Mouse (Mus musculus) forebrain, embryonic 10.5 days (tissue): ENCODE measurements around the gene Gnb1l. TPM values are rescaled to one million over a fixed set of nuclear protein-coding genes. Genes with fewer than 3 reads are reported as not detected.

Source experiments
- DNase-seq: peaks from one replicate; pipeline ENCODE4 v3.0.0-alpha.2; 2017; ENCODE audit warnings: low spot score; ENCODE audit errors: extremely low spot score
- H3K27ac ChIP-seq: fragments of 300-500 bp; sonication (generic); 2 replicates; pipeline ENCODE4 v1.5.1; 2016; ENCODE audit warnings: mild to moderate bottlenecking
- H3K27me3 ChIP-seq: fragments of 300-500 bp; sonication (generic); 2 replicates; pipeline ENCODE4 v1.6.1; 2016; ENCODE audit warnings: mild to moderate bottlenecking; ENCODE audit not compliant: poor library complexity, severe bottlenecking
- H3K36me3 ChIP-seq: fragments of 300-500 bp; sonication (generic); replicated peaks from 2 replicates; pipeline ENCODE4 v1.6.1; 2016; ENCODE audit warnings: mild to moderate bottlenecking, moderate library complexity
- H3K4me1 ChIP-seq: fragments of 300-500 bp; sonication (generic); 2 replicates; pipeline ENCODE4 v1.6.1; 2016
- H3K4me3 ChIP-seq: fragments of 300-500 bp; sonication (generic); 2 replicates; pipeline ENCODE4 v1.5.1; 2016; ENCODE audit warnings: mild to moderate bottlenecking, moderate library complexity
- H3K9me3 ChIP-seq: fragments of 300-500 bp; sonication (generic); 2 replicates; pipeline ENCODE4 v1.6.1; 2016; ENCODE audit warnings: mild to moderate bottlenecking, moderate library complexity
- WGBS: fragments of 180-500 bp; shearing (Covaris S2); methylation state at CpG from one replicate; pipeline ENCODE4 v1.1.7; 2016; 5-methylcytosine and 5-hydroxymethylcytosine counted together
- polyA plus RNA-seq: library from polyadenylated mRNA; unstranded; fragments of >200 nt; fragmentation: Nextera tagmentation; extraction: Ambion mirVana; gene quantifications from 2 replicates; pipeline ENCODE4 v1.2.1, GENCODE M21; 2016

Gene Gnb1l
- polyA plus RNA-seq, 1 experiment from 2014 or later: 17.2 TPM

DNA sequence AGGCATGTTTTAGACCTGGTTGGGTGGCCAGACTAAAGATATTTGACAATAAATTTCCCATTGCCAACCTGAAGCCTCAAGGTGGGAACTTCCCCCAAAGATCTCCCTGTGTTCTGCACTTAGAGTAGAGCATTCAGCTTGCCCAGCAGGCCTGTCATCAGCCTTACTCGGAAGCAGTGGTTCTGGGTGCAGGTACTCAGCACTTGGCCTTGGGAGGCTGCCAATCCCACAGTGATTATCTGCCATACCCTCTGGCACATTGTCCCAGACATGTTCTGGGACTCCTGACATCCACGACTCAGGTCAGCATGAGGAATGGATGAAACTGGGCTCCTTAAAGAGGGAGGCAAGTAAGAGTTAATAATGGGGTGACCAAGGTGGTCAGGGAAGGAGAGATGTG, 66.0 kb downstream of the Gnb1l start:
- Histone ChIP-seq H3K27me3 (no peaks in the 10 kb centered on the region), H3K4me3 (no peak overlapping the region), H3K9me3 (no peaks in the 10 kb centered on the region; the same call in 1 of the 2 replicates), H3K27ac (no peak overlapping the region), H3K36me3 (peaks cover 7% of the 10 kb centered on the region; the same call in 1 of the 2 replicates), H3K4me1 (peaks cover 14% of the 10 kb centered on the region; the same call in 1 of the 2 replicates)
- no peak for DNase-seq
- 90% methylated on average over 2 of the region's 2 CpGs for WGBS

DNA sequence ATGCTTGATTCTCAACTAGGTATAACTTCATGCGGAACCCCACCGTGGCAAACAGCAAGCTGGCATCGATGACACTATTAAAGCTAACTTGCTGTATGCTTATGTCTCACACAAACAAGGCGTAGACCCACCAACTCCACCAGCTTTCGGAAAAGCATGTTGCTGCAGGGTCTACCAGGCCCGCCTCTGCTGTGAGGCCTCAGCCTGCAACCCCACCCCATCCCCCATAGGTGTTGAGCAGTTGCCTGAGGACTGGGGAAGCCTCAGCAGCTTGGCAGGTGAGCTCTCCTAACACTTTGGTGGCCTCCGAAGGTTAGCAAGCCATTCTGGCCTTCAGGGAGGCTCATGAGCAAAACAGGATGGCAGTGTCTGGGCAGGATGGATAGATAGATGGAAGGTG, 70.1 kb downstream of the Gnb1l start:
- H3K4me1 ChIP-seq: 0 out of 2 replicates have a peak, but pooled peaks cover 6% of the 10 kb centered on the region
- WGBS: 70% methylated on average over 7 of the region's 7 CpGs
- peaks cover 7% of the 10 kb centered on the region; the same call in 1 of the 2 replicates for H3K36me3 ChIP-seq
- H3K9me3 ChIP-seq: no peaks in the 10 kb centered on the region
- H3K4me3 ChIP-seq: no peak overlapping the region
- H3K27me3 ChIP-seq: no peaks in the 10 kb centered on the region
- no peak overlapping the region for H3K27ac ChIP-seq
- DNase-seq: no peak

DNA sequence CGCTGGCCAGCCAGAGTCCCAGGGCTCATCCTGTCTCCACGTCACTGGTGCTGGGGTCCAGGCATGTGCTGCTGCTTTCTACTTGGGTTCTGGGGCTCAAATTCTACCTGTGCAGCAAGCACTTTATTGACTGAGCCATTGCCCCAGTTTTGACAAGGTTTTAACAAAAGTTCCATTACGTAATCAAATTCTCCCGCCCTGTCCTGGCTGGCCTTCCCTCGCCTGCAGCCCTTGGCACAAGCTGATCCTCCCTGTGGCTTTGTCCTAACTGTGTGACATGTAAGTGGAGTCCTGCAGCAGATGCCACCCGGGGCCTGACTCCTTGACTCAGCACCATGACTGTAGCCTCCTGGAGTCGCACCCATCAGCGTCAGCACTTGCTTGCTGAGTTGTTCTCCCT, 75.7 kb downstream of the Gnb1l start:
- no peaks in the 10 kb centered on the region for H3K36me3 ChIP-seq
- 80% methylated on average over 8 of the region's 8 CpGs for WGBS
- H3K4me3 ChIP-seq: no peak overlapping the region
- no peaks in the 10 kb centered on the region for H3K9me3 ChIP-seq
- H3K27me3 ChIP-seq: peaks cover 26% of the 10 kb centered on the region
- no peak overlapping the region for H3K27ac ChIP-seq
- H3K4me1 ChIP-seq: peaks cover 14% of the 10 kb centered on the region
- no peak for DNase-seq

DNA sequence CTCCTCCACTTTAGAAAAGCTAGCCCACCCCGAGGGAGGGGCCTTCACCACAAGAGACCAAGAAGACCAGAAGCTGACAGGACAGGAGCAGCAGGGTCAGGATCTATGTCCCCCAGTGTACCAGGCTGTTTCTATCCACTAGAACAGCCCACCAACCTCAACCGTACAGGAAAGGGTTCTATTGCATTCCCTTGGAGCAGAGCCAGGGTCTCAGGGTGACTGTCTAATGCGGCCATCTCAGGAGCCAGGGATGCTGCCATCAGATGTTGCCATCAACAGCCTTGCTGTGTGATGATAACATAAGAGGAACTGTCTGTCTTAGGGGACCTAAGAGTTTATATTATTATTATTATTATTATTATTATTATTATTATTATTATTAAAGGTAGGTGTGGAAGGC, 78.6 kb downstream of the Gnb1l start:
- 26% methylated on average over 3 of the region's 3 CpGs for WGBS
- H3K36me3 ChIP-seq: no peaks in the 10 kb centered on the region
- no peak for DNase-seq
- H3K4me1 ChIP-seq: peaks cover 24% of the 10 kb centered on the region
- no peak overlapping the region for H3K4me3 ChIP-seq
- H3K27ac ChIP-seq: no peak overlapping the region
- peaks cover 54% of the 10 kb centered on the region for H3K27me3 ChIP-seq
- H3K9me3 ChIP-seq: no peaks in the 10 kb centered on the region

DNA sequence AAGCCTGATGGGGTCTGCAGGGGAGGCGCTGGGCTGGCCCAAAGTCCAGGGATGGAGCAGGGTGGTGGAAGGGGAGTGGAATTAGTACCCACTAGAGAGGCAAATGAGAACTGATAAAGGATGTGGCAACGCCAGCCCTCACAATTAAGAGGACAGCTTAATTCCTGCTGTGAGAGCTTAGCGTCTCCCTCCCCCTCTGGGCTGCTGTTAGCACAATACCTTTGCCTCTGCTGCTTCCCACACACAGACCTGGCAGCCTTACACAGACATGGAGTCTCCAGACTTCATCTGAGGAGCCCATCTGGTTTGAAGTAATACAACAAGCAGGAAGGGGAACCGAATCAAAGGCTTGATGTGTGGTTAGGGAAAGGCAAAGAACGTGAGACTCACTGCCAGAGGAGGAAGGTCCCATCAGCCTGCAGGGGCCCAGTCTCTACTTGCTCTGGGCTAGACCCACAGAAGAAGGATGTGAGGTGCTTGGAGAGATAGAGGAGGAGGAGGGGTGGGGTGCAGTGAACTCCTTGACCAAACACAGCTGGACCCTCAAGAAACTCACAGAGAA, 79.2 kb downstream of the Gnb1l start:
- Histone ChIP-seq H3K27me3 (peaks cover 60% of the 10 kb centered on the region), H3K36me3 (no peaks in the 10 kb centered on the region), H3K9me3 (no peaks in the 10 kb centered on the region), H3K4me3 (no peak overlapping the region), H3K27ac (no peak overlapping the region), H3K4me1 (peaks cover 30% of the 10 kb centered on the region)
- 8% methylated on average over 5 of the region's 5 CpGs for WGBS
- no peak for DNase-seq

DNA sequence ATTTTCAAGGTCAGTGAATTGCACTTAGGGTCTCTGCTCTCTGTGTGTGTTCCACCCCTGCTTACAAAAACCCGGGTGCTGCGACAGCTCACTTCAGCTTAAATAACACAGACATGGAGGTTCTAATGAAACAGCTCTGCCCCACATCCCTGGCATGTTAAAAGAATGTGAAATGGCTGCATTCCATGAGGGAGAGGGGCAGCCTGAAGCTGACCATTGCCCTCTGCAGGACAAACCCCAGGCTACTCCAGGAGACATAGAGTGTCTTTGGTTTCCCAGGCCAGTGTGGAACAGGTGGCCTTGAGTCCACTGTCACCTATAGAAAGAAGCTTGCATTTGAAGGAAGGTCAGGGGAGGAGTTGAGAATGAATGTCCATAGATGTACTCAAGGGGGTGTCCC, 81.9 kb downstream of the Gnb1l start:
- WGBS: 20% methylated on average over 2 of the region's 2 CpGs
- no peak for DNase-seq
- Histone ChIP-seq H3K27me3 (peaks cover 87% of the 10 kb centered on the region), H3K36me3 (no peaks in the 10 kb centered on the region), H3K27ac (no peak overlapping the region), H3K9me3 (no peaks in the 10 kb centered on the region), H3K4me1 (peaks cover 33% of the 10 kb centered on the region), H3K4me3 (no peak overlapping the region)

DNA sequence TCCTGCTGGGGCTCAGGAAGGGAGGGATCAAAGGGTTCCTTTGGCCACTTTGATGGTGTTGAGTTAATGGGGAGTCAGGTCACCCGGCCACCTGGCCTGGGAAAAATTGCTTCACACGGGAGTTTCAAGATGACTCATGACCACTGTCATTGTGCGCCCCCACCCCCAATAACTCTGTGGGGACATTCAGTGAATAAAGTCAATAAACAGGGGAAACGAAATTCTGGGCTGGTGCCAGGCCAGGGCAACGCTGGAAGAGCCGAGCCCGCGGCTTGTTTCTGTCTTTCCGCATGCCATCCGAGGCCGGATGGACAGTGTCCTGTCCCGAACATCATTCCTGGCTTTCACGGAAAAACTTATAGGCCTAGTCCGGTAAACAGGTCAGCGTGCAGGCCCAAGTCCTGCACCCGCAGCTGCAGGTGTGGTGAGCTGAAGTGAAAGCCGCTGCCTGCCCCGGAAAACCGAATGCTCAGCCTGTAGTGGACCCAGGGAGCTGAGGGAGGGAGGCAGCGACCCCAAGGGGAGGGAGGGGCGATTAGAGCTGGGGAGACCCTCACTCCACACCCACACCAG, 82.6 kb downstream of the Gnb1l start:
- H3K27ac ChIP-seq: no peak overlapping the region
- H3K4me3 ChIP-seq: peak overlapping the region; percentile 38
- 2% methylated on average over 21 of the region's 21 CpGs for WGBS
- H3K27me3 ChIP-seq: peaks cover 95% of the 10 kb centered on the region
- DNase-seq: peak; percentile 42
- peaks cover 41% of the 10 kb centered on the region for H3K4me1 ChIP-seq
- no peaks in the 10 kb centered on the region for H3K36me3 ChIP-seq
- H3K9me3 ChIP-seq: no peaks in the 10 kb centered on the region

DNA sequence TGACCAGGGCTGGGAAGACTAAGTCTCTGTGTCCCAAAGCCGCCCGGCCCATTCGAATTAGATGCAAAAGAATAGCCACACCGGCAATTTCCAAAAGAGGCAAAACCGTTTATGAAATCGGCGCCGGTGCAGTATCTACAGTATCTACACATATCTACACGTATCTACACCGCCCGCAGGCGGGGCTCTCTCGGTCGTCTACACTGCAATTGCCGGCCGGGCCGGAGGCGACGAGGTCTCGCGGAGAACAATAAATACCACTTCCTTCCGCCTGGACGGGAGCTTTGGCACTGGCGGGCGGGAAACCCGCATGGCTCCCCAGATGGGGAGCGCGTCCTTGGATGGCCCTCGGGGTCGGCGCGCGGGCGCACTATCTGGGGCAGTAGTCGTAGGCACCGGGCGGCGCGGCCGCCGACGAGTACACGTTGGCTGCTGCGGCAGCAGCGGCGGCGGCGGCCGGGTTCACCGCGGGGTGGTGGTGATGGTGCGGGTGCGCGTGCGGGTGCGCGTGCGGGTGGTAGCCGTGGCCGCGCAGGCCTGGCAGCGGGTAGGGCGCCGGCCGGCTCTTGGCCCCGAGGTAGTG, 83.2 kb downstream of the Gnb1l start:
- Histone ChIP-seq H3K27me3 (peaks cover 97% of the 10 kb centered on the region), H3K9me3 (no peaks in the 10 kb centered on the region), H3K27ac (0 out of 2 replicates have a peak overlapping the region, but pooled peaks have one; percentile 25), H3K36me3 (no peaks in the 10 kb centered on the region), H3K4me1 (peaks cover 46% of the 10 kb centered on the region), H3K4me3 (peak overlapping the region; percentile 38)
- under 1% methylated on average over 66 of the region's 66 CpGs for WGBS
- no peak for DNase-seq

DNA sequence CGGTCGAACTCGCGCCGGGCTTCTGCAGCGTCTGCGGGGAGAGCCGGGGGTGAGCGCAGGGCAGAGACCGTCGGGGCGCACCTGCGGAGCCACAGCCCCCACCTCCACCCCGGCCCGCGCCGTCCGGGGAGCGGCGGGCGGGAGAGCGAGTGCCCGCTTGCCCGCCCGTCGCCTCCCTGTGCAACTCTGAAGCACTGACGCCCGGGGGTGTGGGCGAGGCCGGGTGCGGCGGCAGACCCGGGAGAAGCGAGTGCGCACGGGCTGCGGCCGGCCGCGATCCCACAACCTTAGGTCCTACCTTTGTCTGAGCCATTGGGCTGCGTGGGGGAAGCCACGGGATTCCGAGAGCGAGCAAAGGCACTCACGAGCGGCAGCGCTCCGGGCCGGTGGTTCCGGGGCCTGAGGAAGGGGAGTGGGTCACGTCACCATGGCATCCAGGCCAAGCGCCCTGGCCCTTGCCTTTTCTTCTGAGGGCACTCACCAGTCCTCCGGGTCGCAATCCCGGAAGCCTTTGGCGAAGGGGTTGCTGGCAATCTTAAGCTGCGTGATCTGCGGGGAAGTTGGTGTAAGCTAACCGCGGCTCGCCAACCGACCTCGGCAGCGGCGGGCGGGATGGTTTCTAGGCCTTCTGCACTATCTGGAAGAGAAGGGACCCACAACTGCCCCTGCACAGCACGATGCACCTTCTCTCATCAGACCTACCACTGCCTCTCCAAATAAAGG, 84.1 kb downstream of the Gnb1l start:
- Histone ChIP-seq H3K4me3 (peak overlapping the region; percentile 38), H3K27me3 (peaks cover 98% of the 10 kb centered on the region), H3K9me3 (no peaks in the 10 kb centered on the region), H3K36me3 (no peaks in the 10 kb centered on the region), H3K27ac (0 out of 2 replicates have a peak overlapping the region, but pooled peaks have one; percentile 25), H3K4me1 (peaks cover 46% of the 10 kb centered on the region)
- peak; percentile 23 for DNase-seq
- WGBS: under 1% methylated on average over 67 of the region's 67 CpGs

DNA sequence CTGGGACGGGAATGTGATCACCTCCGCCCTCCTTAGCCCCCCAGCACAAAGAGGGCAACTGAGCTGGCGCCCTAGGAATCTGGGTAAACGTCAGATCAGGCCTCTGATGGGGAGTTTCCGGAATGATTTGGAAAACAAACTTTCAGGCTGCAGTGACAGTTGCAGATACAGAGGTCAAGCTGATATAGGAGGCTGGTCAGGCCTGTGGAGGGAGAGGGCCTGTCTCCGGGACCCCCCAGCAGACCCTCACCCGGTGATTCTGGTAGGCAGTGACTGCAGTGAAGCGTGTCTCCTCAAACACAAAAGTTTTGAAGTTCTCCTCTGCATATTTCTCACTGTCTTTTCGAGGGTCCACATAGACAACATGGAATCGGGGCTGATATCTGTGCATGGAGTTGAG, 84.7 kb downstream of the Gnb1l start:
- Histone ChIP-seq H3K27ac (no peak overlapping the region), H3K9me3 (no peaks in the 10 kb centered on the region), H3K4me1 (peaks cover 46% of the 10 kb centered on the region), H3K27me3 (peaks cover 98% of the 10 kb centered on the region), H3K36me3 (no peaks in the 10 kb centered on the region), H3K4me3 (no peak overlapping the region)
- 6% methylated on average over 10 of the region's 10 CpGs for WGBS
- no peak for DNase-seq

DNA sequence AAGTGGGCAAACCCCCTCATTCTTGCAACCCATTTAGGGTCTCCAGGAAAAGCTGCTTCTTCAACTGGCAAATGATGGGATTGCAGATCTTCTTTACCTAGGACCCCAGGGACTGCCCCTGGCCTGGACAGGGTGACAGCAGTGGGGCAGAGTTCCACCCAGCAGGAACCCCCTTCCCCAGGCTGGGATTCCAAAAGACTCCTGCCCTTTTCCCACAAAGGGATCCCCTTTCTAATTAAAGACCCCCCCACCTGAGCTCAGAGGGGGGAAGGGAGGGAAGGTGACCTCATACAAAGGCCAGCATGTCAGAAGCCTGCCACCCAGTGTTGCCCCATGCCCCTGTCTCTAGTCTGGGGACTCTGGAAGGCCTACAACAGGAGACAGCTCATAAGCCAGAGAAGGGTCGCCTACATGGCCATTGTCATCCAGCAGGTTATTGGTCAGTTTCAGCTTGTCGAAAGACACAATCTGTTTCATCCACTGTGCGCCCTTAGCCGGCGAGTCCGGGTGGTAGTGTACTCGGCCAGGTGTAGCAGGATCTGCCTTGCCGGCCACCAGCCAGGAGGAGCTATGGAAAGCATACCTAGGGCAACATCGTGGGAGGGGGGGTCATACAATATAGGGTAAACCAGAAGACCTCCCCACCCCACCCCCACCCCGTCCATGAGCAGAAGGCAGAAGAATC, 85.3 kb downstream of the Gnb1l start:
- H3K27ac ChIP-seq: no peak overlapping the region
- H3K36me3 ChIP-seq: no peaks in the 10 kb centered on the region
- H3K4me3 ChIP-seq: no peak overlapping the region
- H3K9me3 ChIP-seq: no peaks in the 10 kb centered on the region
- WGBS: 5% methylated on average over 10 of the region's 10 CpGs
- peaks cover 51% of the 10 kb centered on the region for H3K4me1 ChIP-seq
- no peak for DNase-seq
- peaks cover 98% of the 10 kb centered on the region for H3K27me3 ChIP-seq

DNA sequence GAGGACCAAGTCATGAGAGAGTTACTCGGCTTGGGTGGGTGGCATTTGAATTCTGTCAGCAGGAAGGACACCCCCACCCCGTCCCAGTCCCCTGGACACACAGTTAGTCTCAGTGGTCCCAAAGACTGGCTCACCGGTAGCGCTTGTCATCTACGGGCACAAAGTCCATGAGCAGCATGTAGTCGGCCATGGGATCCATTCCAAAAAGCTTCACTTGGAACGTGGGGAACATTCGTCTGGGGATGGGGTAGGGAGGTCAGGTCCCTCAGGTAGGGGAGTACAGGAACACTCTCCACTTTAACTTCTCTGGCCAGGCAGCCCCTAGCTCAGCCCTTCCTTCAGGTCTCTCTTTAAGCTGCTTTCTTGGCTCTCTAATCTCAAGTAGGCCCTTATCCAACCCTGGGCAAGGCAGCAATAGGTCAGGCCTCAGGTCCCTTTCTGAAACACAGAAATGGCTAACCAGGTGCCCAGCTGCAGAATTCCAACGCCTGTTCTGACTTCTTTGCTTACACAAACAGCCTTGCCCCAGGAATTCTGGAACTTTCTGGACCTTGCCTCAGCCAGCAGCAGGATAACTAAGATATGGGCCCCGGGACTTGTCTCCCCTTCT, 86.5 kb downstream of the Gnb1l start:
- peak; percentile 36 for DNase-seq
- Histone ChIP-seq H3K9me3 (no peaks in the 10 kb centered on the region), H3K27me3 (peaks cover 100% of the 10 kb centered on the region), H3K4me3 (peak overlapping the region; percentile 53; the same call in 1 of the 2 replicates), H3K36me3 (no peaks in the 10 kb centered on the region), H3K4me1 (peaks cover 56% of the 10 kb centered on the region), H3K27ac (no peak overlapping the region)
- 5% methylated on average over 10 of the region's 10 CpGs for WGBS
